Mouse (Mus musculus): ENCODE measurements at regions not wholly inside any gene's neighbourhood (a gene's known extent, or its start where the extent isn't known, plus 50 kb on each side); places are given as distances from the start of the nearest gene placed in this dataset.

DNA sequence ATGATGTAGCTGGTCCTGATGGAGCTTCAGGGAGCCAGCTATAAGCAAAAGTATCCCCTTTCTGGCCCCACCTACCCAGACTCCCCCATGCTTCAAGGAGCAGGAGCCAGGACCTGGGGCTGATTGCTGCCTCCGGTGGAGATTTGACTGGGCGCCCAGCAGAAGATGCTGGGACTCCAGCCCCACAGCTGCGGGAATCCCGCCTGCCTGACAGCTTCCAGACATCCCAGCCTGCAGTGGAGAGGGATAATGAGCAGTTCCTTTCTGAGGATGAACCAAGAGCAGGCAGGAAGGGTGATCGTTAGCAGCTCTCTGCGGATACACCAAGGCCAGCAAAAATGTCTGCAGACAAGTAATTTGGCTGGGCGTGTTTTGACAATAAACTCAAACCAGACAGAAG lies 376.6 kb downstream of the Hs3st3b1 start:
- DNase-seq (ENCODE audit: low read depth in 1 of 2, low spot score in 2 of 2) = no peak
- H3K4me1 ChIP-seq (ENCODE audit: control insufficient read depth, insufficient read depth, insufficient read length) = no peaks in the 10 kb centered on the region
- no peak overlapping the region for H3K27ac ChIP-seq (ENCODE audit: insufficient read depth, low read length)
- TF ChIP-seq POLR2A (IDR thresholded peaks at IDR 0.05; ENCODE audit: low read depth, low read length) (no peak), CTCF (IDR thresholded peaks at IDR 0.05; ENCODE audit: extremely low read depth, insufficient read depth, insufficient read length, insufficient replicate concordance) (no peak)
- H3K4me3 ChIP-seq (ENCODE audit: extremely low read depth, insufficient read depth, insufficient read length) = no peak overlapping the region
- no peaks in the 10 kb centered on the region for H3K27me3 ChIP-seq (ENCODE audit: control insufficient read depth, insufficient read depth, low read length)
- H3K36me3 ChIP-seq (ENCODE audit: control insufficient read depth, insufficient read depth, low read length) = no peaks in the 10 kb centered on the region
- 35% methylated on average over 7 of the region's 7 CpGs for WGBS

DNA sequence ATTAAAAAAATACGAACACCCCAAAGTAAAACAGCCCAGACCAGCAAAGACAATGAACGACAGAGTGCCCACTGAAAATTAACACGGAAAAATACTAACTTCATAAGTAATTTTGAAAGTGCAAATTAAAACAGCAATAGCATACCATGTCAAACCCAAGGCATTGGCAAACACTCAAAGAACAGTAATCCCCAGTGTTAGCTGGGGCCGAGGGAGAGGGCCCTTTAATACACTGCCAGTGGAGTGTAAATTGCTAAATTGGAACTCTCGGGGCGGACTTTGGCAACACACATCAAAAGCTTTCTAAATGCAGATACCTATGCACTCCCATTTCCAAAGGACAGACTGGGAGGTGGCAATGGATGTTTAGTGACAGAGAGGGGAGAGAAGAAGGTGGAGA lies 361.6 kb downstream of the Hs3st3b1 start:
- Histone ChIP-seq H3K36me3 (ENCODE audit: control insufficient read depth, insufficient read depth, low read length) (no peaks in the 10 kb centered on the region), H3K27me3 (ENCODE audit: control insufficient read depth, insufficient read depth, low read length) (no peaks in the 10 kb centered on the region), H3K27ac (ENCODE audit: insufficient read depth, low read length) (no peak overlapping the region), H3K4me3 (ENCODE audit: extremely low read depth, insufficient read depth, insufficient read length) (no peak overlapping the region), H3K4me1 (ENCODE audit: control insufficient read depth, insufficient read depth, insufficient read length) (no peaks in the 10 kb centered on the region)
- TF ChIP-seq CTCF (IDR thresholded peaks at IDR 0.05; ENCODE audit: extremely low read depth, insufficient read depth, insufficient read length, insufficient replicate concordance) (no peak), POLR2A (IDR thresholded peaks at IDR 0.05; ENCODE audit: low read depth, low read length) (no peak)
- WGBS = 79% methylated on average over 6 of the region's 6 CpGs
- DNase-seq (ENCODE audit: low read depth in 1 of 2, low spot score in 2 of 2) = no peak

DNA sequence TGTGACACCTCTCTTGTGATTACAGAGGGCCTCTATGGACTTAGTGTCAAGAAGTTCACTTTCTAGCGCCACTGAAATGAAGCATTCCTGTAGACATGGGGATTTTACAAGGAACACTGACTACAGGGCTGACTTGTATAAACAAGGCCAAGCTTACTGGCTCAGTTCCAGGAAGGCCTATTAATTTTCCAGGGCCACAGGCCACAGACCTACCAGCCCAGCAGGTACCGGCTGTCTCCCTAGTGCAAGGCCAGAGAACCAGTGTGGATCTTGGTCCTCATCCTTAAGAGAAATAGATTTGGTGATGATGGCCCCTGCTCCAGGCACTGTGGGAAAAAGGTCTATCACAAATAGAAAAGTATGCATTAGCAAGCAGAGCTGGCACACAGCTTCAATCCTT lies 359.4 kb downstream of the Hs3st3b1 start:
- no peak for DNase-seq (ENCODE audit: low read depth in 1 of 2, low spot score in 2 of 2)
- Histone ChIP-seq H3K27me3 (ENCODE audit: control insufficient read depth, insufficient read depth, low read length) (no peaks in the 10 kb centered on the region), H3K27ac (ENCODE audit: insufficient read depth, low read length) (no peak overlapping the region), H3K36me3 (ENCODE audit: control insufficient read depth, insufficient read depth, low read length) (no peaks in the 10 kb centered on the region), H3K4me3 (ENCODE audit: extremely low read depth, insufficient read depth, insufficient read length) (no peak overlapping the region), H3K4me1 (ENCODE audit: control insufficient read depth, insufficient read depth, insufficient read length) (no peaks in the 10 kb centered on the region)
- WGBS = 81% methylated on average over 2 of the region's 2 CpGs
- TF ChIP-seq POLR2A (IDR thresholded peaks at IDR 0.05; ENCODE audit: low read depth, low read length) (no peak), CTCF (IDR thresholded peaks at IDR 0.05; ENCODE audit: extremely low read depth, insufficient read depth, insufficient read length, insufficient replicate concordance) (no peak)

DNA sequence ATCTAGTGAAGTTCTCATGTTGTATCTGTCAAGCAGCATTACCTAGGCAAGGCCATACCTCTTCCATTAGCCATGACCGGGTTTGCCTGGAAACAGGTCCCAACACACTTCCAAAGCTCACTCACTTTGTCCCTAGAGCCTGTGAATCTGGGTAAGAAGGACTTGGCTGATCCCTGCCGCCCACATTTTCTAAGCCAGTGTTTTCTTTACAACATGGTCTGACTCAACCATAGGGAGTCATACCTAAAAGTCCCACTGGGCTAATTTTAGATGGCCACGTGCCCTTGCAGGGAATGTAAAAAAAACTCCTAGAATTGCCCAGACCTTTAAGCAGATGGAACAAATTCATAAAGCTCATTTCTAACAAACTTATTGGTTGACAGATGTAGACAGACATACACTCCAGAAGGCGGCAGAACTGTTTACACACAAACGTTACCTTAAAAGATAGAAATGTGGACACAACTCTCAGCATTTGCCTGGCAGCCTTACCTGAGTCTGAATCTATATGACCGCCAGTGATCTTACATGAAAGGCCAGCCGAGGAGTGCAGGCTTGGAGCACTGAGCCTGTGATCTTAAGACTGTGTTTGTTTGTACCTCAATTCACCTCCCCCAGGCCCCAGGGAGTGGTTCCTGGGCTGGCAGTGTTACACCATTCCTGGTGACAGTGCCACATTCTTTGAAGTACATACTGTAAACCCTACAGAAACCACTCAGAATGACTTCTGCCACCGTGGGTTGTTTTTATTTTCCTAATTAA lies 356.4 kb downstream of the Hs3st3b1 start:
- Histone ChIP-seq H3K27ac (ENCODE audit: insufficient read depth, low read length) (no peak overlapping the region), H3K4me3 (ENCODE audit: extremely low read depth, insufficient read depth, insufficient read length) (no peak overlapping the region), H3K36me3 (ENCODE audit: control insufficient read depth, insufficient read depth, low read length) (no peaks in the 10 kb centered on the region), H3K4me1 (ENCODE audit: control insufficient read depth, insufficient read depth, insufficient read length) (no peaks in the 10 kb centered on the region), H3K27me3 (ENCODE audit: control insufficient read depth, insufficient read depth, low read length) (no peaks in the 10 kb centered on the region)
- no peak for DNase-seq (ENCODE audit: low read depth in 1 of 2, low spot score in 2 of 2)
- TF ChIP-seq CTCF (IDR thresholded peaks at IDR 0.05; ENCODE audit: extremely low read depth, insufficient read depth, insufficient read length, insufficient replicate concordance) (no peak), POLR2A (IDR thresholded peaks at IDR 0.05; ENCODE audit: low read depth, low read length) (no peak)
- WGBS = 74% methylated on average over 8 of the region's 8 CpGs

DNA sequence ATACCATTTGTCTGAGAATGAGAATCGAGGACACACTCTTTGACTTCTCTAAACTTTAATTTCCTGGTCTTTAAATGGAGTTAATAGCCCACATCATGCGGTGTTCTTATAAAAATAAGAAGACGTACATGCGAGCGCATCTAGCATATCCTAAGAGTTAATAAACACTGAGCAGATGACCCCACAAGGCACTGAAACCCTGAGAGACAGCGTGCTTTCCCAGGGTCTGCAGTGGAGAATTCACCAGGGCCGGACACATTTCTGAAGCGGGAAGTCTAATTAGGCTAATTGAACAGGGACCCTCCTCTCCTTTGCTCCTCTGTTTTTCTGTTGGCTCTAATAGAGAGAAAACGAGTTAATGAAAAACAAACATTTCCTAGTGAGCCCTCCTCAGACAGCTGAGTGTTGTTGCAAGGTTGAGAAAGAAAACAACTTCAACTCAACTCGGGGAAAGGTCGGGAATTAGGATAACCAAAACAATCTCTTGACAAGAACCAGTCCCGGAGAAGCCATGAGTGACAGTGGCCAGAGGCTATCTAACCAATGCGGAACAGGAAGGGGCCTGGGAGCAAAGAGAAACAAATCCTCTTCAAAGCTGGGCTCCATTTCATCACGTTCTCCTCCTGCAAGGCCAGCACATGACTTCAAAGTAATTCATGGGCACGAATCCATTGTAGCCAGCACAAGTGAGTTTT lies 352.2 kb downstream of the Hs3st3b1 start:
- WGBS = 58% methylated on average over 15 of the region's 15 CpGs
- H3K36me3 ChIP-seq (ENCODE audit: control insufficient read depth, insufficient read depth, low read length) = no peaks in the 10 kb centered on the region
- no peak for DNase-seq (ENCODE audit: low read depth in 1 of 2, low spot score in 2 of 2)

DNA sequence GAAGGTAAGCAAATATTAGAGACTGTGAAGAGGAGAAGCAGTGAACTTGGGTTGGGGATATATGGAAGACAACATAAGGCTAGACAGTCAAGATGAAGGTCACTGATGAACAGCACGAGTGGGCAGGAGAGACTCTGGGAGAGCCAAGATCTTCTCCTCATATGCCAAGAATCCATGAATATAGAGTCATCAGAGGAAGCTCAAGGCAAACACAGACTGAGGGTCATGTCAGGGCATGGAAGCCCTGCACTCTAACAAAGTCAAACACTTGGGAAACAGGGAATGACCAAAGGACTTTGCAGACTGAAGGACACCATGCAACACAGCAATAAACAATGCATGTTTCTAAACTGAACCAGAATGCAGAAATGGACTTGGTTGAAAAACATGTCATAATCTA lies 351.4 kb downstream of the Hs3st3b1 start:
- TF ChIP-seq CTCF (IDR thresholded peaks at IDR 0.05; ENCODE audit: extremely low read depth, insufficient read depth, insufficient read length, insufficient replicate concordance) (no peak), POLR2A (IDR thresholded peaks at IDR 0.05; ENCODE audit: low read depth, low read length) (no peak)
- Histone ChIP-seq H3K27me3 (ENCODE audit: control insufficient read depth, insufficient read depth, low read length) (no peaks in the 10 kb centered on the region), H3K27ac (ENCODE audit: insufficient read depth, low read length) (no peak overlapping the region), H3K36me3 (ENCODE audit: control insufficient read depth, insufficient read depth, low read length) (no peaks in the 10 kb centered on the region), H3K4me1 (ENCODE audit: control insufficient read depth, insufficient read depth, insufficient read length) (no peaks in the 10 kb centered on the region), H3K4me3 (ENCODE audit: extremely low read depth, insufficient read depth, insufficient read length) (no peak overlapping the region)
- DNase-seq (ENCODE audit: low read depth in 1 of 2, low spot score in 2 of 2) = no peak
- WGBS = 76% methylated on average over 1 of the region's 1 CpGs

More for the DNA sequence above, 352.2 kb downstream of the Hs3st3b1 start:
- Histone ChIP-seq H3K4me3 (ENCODE audit: extremely low read depth, insufficient read depth, insufficient read length) (no peak overlapping the region), H3K27ac (ENCODE audit: insufficient read depth, low read length) (no peak overlapping the region), H3K4me1 (ENCODE audit: control insufficient read depth, insufficient read depth, insufficient read length) (no peaks in the 10 kb centered on the region), H3K27me3 (ENCODE audit: control insufficient read depth, insufficient read depth, low read length) (no peaks in the 10 kb centered on the region)
- TF ChIP-seq POLR2A (IDR thresholded peaks at IDR 0.05; ENCODE audit: low read depth, low read length) = no peak
- TF ChIP-seq CTCF (IDR thresholded peaks at IDR 0.05; ENCODE audit: extremely low read depth, insufficient read depth, insufficient read length, insufficient replicate concordance) = no peak

DNA sequence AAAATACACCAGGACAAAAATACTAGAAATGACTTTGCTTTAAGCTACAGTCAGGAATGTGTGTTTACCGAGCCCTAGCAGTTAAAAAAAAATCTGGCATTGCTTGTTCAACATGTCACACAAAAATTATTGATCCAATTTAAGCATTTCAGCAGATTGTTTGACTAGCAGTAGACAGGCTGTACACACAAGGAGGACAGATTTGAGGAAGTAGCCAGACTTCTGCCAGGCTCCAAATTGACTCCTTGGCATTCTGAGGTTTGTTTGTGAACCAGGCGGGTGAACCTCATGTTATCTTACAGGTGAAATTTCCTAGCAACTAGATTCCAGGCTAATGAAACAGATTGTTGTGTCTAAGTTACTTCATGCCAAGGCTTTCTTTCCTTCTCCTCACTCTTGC lies 348.8 kb downstream of the Hs3st3b1 start:
- Histone ChIP-seq H3K4me3 (ENCODE audit: extremely low read depth, insufficient read depth, insufficient read length) (no peak overlapping the region), H3K36me3 (ENCODE audit: control insufficient read depth, insufficient read depth, low read length) (no peaks in the 10 kb centered on the region), H3K27me3 (ENCODE audit: control insufficient read depth, insufficient read depth, low read length) (no peaks in the 10 kb centered on the region), H3K4me1 (ENCODE audit: control insufficient read depth, insufficient read depth, insufficient read length) (no peaks in the 10 kb centered on the region), H3K27ac (ENCODE audit: insufficient read depth, low read length) (no peak overlapping the region)
- no peak for DNase-seq (ENCODE audit: low read depth in 1 of 2, low spot score in 2 of 2)
- TF ChIP-seq CTCF (IDR thresholded peaks at IDR 0.05; ENCODE audit: extremely low read depth, insufficient read depth, insufficient read length, insufficient replicate concordance) (no peak), POLR2A (IDR thresholded peaks at IDR 0.05; ENCODE audit: low read depth, low read length) (no peak)
- 71% methylated on average over 2 of the region's 2 CpGs for WGBS

Data from spleen, adult 2 months (tissue).